25 mouse cellular contexts compared by ENCODE assay signal in the genomic region with DNA sequence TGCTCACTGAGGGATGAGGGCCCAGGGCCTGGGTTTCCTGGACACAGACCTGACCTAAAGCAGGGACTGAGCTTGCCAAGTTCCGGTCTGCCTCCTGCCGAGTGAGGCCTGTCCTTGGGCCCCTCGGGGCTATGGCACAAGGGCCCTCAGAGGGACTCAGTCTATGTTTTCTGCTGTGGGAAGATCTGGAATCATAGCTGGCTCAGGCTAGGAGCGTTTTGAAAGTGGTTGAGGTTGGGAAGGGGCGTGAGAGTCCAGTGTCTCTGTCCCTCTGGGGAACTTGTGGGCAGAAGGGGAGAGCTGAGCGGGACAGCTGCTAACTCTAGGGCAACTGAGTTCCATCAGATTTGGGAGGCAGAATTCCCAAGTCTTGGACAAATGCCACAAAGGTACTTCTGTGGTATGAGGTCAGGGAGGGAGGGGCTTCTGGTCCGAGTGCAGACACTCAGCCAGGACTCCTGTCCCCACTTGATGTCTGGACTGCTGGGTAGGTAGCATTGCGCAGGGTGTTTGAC. TPM values are rescaled to one million over a fixed set of nuclear protein-coding genes. Genes with fewer than 3 reads are reported as not detected.
A peak's percentile ranks its signal among the peaks of the same experiment; 100 is the strongest.
DNase-seq lines count a peak whose midpoint lies in the region; ATAC-seq and TF ChIP-seq lines count a peak whose summit lies in the region.
"Had no signal": no experiment of that assay in that cellular context is flagged by ENCODE, and none has a peak within 500 bp of the region (broad histone marks: within the 10 kb centered on the region; RNA-seq: fewer than 3 reads in every experiment).

No protein-coding gene starts in this region.

- DNase-seq in heart, embryonic 10.5 days (ENCODE audit: low spot score) = no peak
- no peak for DNase-seq in heart, adult 2 months
- DNase-seq in left cerebral cortex, adult 11 months (ENCODE audit: low spot score) = no peak
- DNase-seq in adrenal gland, adult 8-10 months = no peak
- DNase-seq: cerebellum, adult 2 months; cerebellum, postnatal 14 days; gastrocnemius, postnatal 25 days; heart, adult 18-20 months; heart, postnatal 10 days; kidney, adult 18-20 months; kidney, postnatal 25 days; liver, postnatal 0 days; right cerebral cortex, postnatal 25 days had no signal

- H3K4me3 ChIP-seq in heart, embryonic 10.5 days = no peak overlapping the region
- no peak overlapping the region for H3K4me3 ChIP-seq in heart, adult 2 months
- H3K4me3 ChIP-seq in C2C12 (ENCODE audit: insufficient read depth, poor library complexity, severe bottlenecking) = no peak overlapping the region
- H3K4me3 ChIP-seq in embryonic facial prominence, embryonic 12.5 days = no peak overlapping the region
- H3K4me3 ChIP-seq in limb, embryonic 12.5 days (replicated peaks) = no peak overlapping the region
- H3K4me3 ChIP-seq: heart, embryonic 13.5 days; hindbrain, embryonic 10.5 days; kidney, embryonic 15.5 days; liver, embryonic 12.5 days; midbrain, embryonic 15.5 days; stomach, embryonic 15.5 days had no signal

- no peak for TF ChIP-seq POLR2A in heart, adult 2 months (IDR thresholded peaks at IDR 0.05; ENCODE audit: insufficient read depth, low read depth, low read length)

- H3ac ChIP-seq in C2C12 (ENCODE audit: control insufficient read depth, insufficient read length, low read depth) = no peak overlapping the region

- 61% methylated on average over 8 of the region's 8 CpGs for WGBS in heart, embryonic 10.5 days
- WGBS in heart, adult 2 months = 76% methylated on average over 8 of the region's 8 CpGs
- WGBS in embryonic facial prominence, embryonic 12.5 days = 63% methylated on average over 8 of the region's 8 CpGs
- 75% methylated on average over 8 of the region's 8 CpGs for WGBS in limb, embryonic 12.5 days

- ATAC-seq in embryonic facial prominence, embryonic 12.5 days (ENCODE audit: insufficient number of reproducible peaks, insufficient read depth, low FRiP score, low TSS enrichment) = no peak
- no peak for ATAC-seq in limb, embryonic 12.5 days (ENCODE audit: insufficient number of reproducible peaks, insufficient read depth, low FRiP score, low TSS enrichment, low read depth)
- ATAC-seq: CD4-positive, CD25-positive, alpha-beta regulatory T cell, adult 4 months; forebrain, embryonic 14.5 days; hindbrain, embryonic 16.5 days; liver, embryonic 12.5 days; liver, postnatal 0 days; midbrain, embryonic 15.5 days had no signal

- peaks cover 42% of the 10 kb centered on the region; the same call in 1 of the 2 replicates for H3K27me3 ChIP-seq in heart, embryonic 10.5 days (ENCODE audit: insufficient read depth, poor library complexity, severe bottlenecking)
- no peaks in the 10 kb centered on the region for H3K27me3 ChIP-seq in heart, adult 2 months (ENCODE audit: control insufficient read depth, insufficient read depth, low read length)
- H3K27me3 ChIP-seq in C2C12 (ENCODE audit: control insufficient read depth, insufficient read depth, insufficient read length) = no peaks in the 10 kb centered on the region
- H3K27me3 ChIP-seq in embryonic facial prominence, embryonic 12.5 days = no peaks in the 10 kb centered on the region
- H3K27me3 ChIP-seq in limb, embryonic 12.5 days = no peaks in the 10 kb centered on the region
- H3K27me3 ChIP-seq: kidney, embryonic 15.5 days; midbrain, embryonic 15.5 days had no signal

- TF ChIP-seq CTCF in heart, adult 2 months (IDR thresholded peaks at IDR 0.05) = no peak
- TF ChIP-seq CTCF in C2C12 (IDR thresholded peaks at IDR 0.05; ENCODE audit: control insufficient read depth, insufficient read depth, insufficient read length) = no peak

- no peaks in the 10 kb centered on the region for H3K9me3 ChIP-seq in heart, embryonic 10.5 days
- no peaks in the 10 kb centered on the region for H3K9me3 ChIP-seq in embryonic facial prominence, embryonic 12.5 days
- no peaks in the 10 kb centered on the region for H3K9me3 ChIP-seq in limb, embryonic 12.5 days
- H3K9me3 ChIP-seq: heart, embryonic 13.5 days; hindbrain, embryonic 10.5 days; kidney, embryonic 15.5 days; liver, embryonic 12.5 days; midbrain, embryonic 15.5 days; stomach, embryonic 15.5 days had no signal

- peaks cover 51% of the 10 kb centered on the region for H3K4me1 ChIP-seq in heart, embryonic 10.5 days
- peaks cover 7% of the 10 kb centered on the region for H3K4me1 ChIP-seq in heart, adult 2 months (ENCODE audit: control insufficient read depth, insufficient read depth, low read length)
- H3K4me1 ChIP-seq in embryonic facial prominence, embryonic 12.5 days = peaks cover 56% of the 10 kb centered on the region
- peaks cover 66% of the 10 kb centered on the region for H3K4me1 ChIP-seq in limb, embryonic 12.5 days (replicated peaks)

- intact Hi-C loops in heart, adult 2 months (cut with DNase I) = no loop called here

- H3K4me2 ChIP-seq in embryonic facial prominence, embryonic 12.5 days (replicated peaks) = no peak overlapping the region
- H3K4me2 ChIP-seq in limb, embryonic 12.5 days = no peak overlapping the region
- H3K4me2 ChIP-seq: heart, embryonic 13.5 days; kidney, embryonic 15.5 days; liver, embryonic 12.5 days; midbrain, embryonic 15.5 days; stomach, embryonic 15.5 days had no signal

- H3K79me3 ChIP-seq in C2C12 (ENCODE audit: low read depth) = no peaks in the 10 kb centered on the region

- no peaks in the 10 kb centered on the region for H3K36me3 ChIP-seq in heart, embryonic 10.5 days
- no peaks in the 10 kb centered on the region for H3K36me3 ChIP-seq in heart, adult 2 months (ENCODE audit: control insufficient read depth, insufficient read depth, low read length)
- no peaks in the 10 kb centered on the region for H3K36me3 ChIP-seq in C2C12 (ENCODE audit: control insufficient read depth, insufficient read depth)
- no peaks in the 10 kb centered on the region for H3K36me3 ChIP-seq in embryonic facial prominence, embryonic 12.5 days
- H3K36me3 ChIP-seq in limb, embryonic 12.5 days = no peaks in the 10 kb centered on the region
- H3K36me3 ChIP-seq: heart, embryonic 13.5 days; hindbrain, embryonic 10.5 days; kidney, embryonic 15.5 days; liver, embryonic 12.5 days; midbrain, embryonic 15.5 days; stomach, embryonic 15.5 days had no signal

- no peak overlapping the region for H3K9ac ChIP-seq in heart, adult 2 months (ENCODE audit: low read depth, low read length)
- H3K9ac ChIP-seq in embryonic facial prominence, embryonic 12.5 days = no peak overlapping the region
- no peak overlapping the region for H3K9ac ChIP-seq in limb, embryonic 12.5 days (replicated peaks)
- H3K9ac ChIP-seq: heart, embryonic 13.5 days; kidney, embryonic 15.5 days; liver, embryonic 12.5 days; liver, postnatal 0 days; midbrain, embryonic 15.5 days; stomach, embryonic 15.5 days had no signal

- TF ChIP-seq EP300 in heart, adult 2 months (IDR thresholded peaks at IDR 0.05; ENCODE audit: insufficient read depth, low read depth, low read length) = no peak

- peak overlapping the region; percentile 63; the same call in 1 of the 2 replicates for H3K27ac ChIP-seq in heart, embryonic 10.5 days
- H3K27ac ChIP-seq in heart, adult 2 months = no peak overlapping the region
- H3K27ac ChIP-seq in embryonic facial prominence, embryonic 12.5 days = peak overlapping the region; percentile 26; the same call in 1 of the 2 replicates
- H3K27ac ChIP-seq in limb, embryonic 12.5 days = peak overlapping the region; percentile 12; the same call in 1 of the 2 replicates
- H3K27ac ChIP-seq: heart, embryonic 13.5 days; hindbrain, embryonic 10.5 days; kidney, embryonic 15.5 days; liver, embryonic 12.5 days; midbrain, embryonic 15.5 days; stomach, embryonic 15.5 days had no signal

- H3K79me2 ChIP-seq in heart, adult 2 months (replicated peaks; ENCODE audit: control insufficient read depth, insufficient read depth, low read length) = no peaks in the 10 kb centered on the region
- no peaks in the 10 kb centered on the region for H3K79me2 ChIP-seq in C2C12 (ENCODE audit: control insufficient read depth, insufficient read depth)

TF ChIP-seq in C2C12, 6 proteins besides CTCF, POLR2A, EP300 and RAD21:
- TF ChIP-seq MAX (IDR thresholded peaks at IDR 0.05) (no peak), CEBPB (IDR thresholded peaks at IDR 0.05; ENCODE audit: low read depth) (no peak), MYOG (IDR thresholded peaks at IDR 0.05; ENCODE audit: control insufficient read depth, extremely low read depth, insufficient read length) (no peak), MYOD1 (IDR thresholded peaks at IDR 0.05; ENCODE audit: control insufficient read depth, insufficient read length, low read depth) (peak; percentile 60)

RNA-seq across cellular contexts. Expression of a gene that starts 31.4 kb away (rescaled TPM):
- 312 and 332 TPM in 2 replicates for polyA plus RNA-seq in heart, embryonic 10.5 days (2016; fragmentation: Nextera tagmentation; extraction: Ambion mirVana)
- total RNA-seq in heart, adult 2 months (2021) = 100 to 1,000 TPM; 118 to 121 TPM
- 98.1 and 101 TPM in 2 replicates for polyA plus RNA-seq in heart, adult 2 months (2012; rRNA removed)
- 237 TPM for polyA plus RNA-seq in C2C12 (2012; fragmentation: generic; extraction: Trizol)
- polyA plus RNA-seq in embryonic facial prominence, embryonic 12.5 days (2016; fragmentation: Nextera tagmentation; extraction: Ambion mirVana) = 256 and 272 TPM in 2 replicates
- 264 and 267 TPM in 2 replicates for polyA plus RNA-seq in limb, embryonic 12.5 days (2016; fragmentation: Nextera tagmentation; extraction: Ambion mirVana)
- total RNA-seq in adrenal gland, adult 8-10 months (2022) = 100 to 1,000 TPM; 175 to 197 (median 191) TPM
